Mouse (Mus musculus) E14TG2a.4 (cell line): ENCODE measurements around the gene Spata31d1a.

Source experiments
- CTCF ChIP-seq: conservative IDR thresholded peaks from 2 replicates; pipeline ENCODE4 v1.5.1; 2014; ENCODE audit warnings: low read length
- POU5F1 ChIP-seq: IDR thresholded peaks from 2 replicates; pipeline ENCODE4 v1.6.1; 2014; ENCODE audit warnings: low read length, borderline replicate concordance

GRCm38 (mm10) chr13:59685236-59685635 lies 24.9 kb downstream of the Spata31d1a start:
- no peak for TF ChIP-seq CTCF
- no peak for TF ChIP-seq POU5F1
